Mouse (Mus musculus) MN1 (cell line): ENCODE data around the gene Ube2g1.
A peak's percentile ranks its signal among the peaks of the same experiment; 100 is the strongest.

ENCODE experiments used
- DNase-seq: peaks from one replicate; pipeline ENCODE4 v3.0.0-alpha.2; 2016; ENCODE audit warnings: low spot score

Ube2g1 gene

GRCm38 (mm10) chr11:72606694-72607407 lies at the start of gene Ube2g1:
Gene Ube2g1, plus strand, starts transcription at chr11:72607283.
- peak; percentile 97 for DNase-seq

DNA sequence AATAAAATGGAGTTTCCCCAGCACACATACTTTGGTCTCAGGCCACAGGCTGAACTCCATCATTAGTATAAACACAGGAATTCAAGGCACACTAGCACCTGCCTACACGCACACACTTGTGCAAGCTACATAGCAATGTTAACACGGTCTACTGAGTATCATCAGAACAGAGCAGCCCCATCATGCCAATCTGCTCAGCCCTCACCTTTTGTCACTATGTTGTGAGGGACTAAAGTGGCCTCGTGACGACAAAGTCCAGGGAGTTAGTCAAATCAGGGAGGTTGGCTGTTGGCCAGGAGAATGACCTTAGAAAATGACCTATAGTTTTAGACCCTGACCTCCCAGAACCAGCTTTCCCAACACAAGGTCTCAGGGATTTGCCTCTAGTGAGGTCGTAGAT lies 48.9 kb upstream of the Ube2g1 start:
- DNase-seq, result no peak

DNA sequence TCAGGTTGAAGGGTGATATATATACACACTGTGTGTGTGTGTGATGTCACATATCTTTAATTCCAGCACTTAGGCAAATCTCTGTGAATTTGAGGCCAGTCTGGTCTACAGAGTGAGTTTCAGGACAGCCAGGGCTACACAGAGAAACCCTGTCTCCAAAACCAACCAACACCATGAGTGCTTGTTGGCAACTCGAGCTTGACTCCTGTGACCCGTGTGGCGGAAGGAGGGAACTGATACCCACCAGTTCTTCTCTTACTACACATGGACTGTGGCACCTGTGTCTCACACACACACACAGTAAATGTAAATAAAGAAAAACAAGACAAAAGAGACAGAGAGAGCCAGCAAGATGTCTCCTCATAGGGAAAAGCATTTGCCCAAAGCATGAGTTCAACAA lies 46.4 kb upstream of the Ube2g1 start:
- no peak for DNase-seq

DNA sequence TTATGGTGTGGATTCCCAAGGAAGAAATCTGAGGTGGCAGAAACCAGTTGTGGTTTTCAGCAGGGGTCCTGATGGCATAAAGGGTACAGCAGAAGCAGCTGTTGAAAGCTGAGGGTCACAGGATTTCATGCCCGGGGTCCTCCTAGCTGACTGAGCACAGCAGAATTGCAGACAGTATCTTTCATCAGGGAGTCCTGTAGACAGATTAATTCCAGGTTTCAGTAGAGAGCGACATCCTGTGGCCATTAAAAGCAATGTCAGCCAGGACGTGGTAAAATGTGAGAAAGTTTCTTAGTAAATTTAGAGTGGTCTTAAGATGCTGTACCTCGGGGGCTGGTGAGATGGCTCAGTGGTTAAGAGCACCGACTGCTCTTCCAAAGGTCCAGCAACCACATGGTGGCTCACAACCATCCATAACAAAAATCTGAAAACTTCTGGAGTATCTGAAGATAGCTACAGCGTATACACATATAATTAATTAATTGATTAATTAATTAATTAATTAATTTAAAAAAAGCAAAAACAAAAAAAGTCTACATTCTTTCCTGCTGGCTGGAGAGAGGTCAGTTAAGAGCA lies 42.8 kb upstream of the Ube2g1 start:
- peak; percentile 68 for DNase-seq

DNA sequence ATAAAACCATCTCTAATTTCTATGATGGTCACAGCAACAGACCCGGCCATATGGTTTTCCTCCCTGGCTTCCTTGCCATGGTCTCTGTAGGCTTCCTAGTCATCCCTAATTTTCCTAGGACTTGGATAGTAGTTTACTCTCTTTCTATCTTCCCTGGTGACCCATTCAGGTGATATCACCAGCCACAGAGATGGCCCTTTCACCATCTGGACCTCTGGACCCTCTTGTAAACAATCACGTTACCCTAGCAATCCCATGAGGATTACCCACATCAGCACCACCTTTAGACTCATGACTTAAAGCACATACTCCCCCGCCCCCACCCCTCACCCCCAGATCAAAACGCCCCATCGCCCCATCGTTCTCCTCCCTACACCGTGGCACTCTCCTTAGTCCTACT lies 40.8 kb upstream of the Ube2g1 start:
- DNase-seq, result no peak

GRCm38 (mm10) chr11:72566816-72567338 lies 40.2 kb upstream of the Ube2g1 start:
- DNase-seq, result no peak

- DNase-seq, result no peak
Observed at GRCm38 (mm10) chr11:72569051-72569450, 38.0 kb upstream of the Ube2g1 start.

DNA sequence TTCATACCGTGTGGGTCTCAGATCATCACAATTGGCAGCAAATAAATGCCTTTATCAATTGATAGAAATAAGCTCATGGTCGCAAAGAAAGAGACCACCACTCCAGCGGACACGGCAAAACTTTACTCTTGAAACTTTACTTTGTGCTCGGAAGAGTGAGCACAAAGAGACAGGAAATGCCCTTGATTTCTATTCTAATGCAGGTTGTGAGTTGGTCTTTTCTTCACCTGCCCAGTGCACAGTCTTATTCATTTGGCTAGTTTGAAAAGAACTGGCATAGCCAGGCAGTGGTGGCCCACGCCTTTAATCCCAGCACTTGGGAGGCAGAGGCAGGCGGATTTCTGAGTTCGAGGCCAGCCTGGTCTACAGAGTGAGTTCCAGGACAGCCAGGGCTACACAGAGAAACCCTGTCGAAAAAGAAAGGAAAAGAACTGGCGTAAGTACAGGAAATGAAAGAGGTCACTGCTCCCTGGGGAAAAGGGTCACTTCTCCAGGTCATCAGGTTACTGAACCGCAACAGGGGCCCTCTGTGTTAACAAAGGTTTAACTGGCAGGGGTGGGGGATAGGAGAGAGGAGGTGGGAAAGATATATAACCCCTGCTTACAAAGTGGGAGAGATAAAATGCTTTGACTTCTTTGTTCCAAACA lies 37.3 kb upstream of the Ube2g1 start:
- no peak for DNase-seq

GRCm38 (mm10) chr11:72570319-72570979 lies 36.6 kb upstream of the Ube2g1 start:
- peak; percentile 91 for DNase-seq

GRCm38 (mm10) chr11:72573819-72574218 lies 33.3 kb upstream of the Ube2g1 start:
- DNase-seq, result peak; percentile 26

GRCm38 (mm10) chr11:72576111-72576465 lies 31.0 kb upstream of the Ube2g1 start:
- DNase-seq, result no peak

- no peak for DNase-seq
Observed at GRCm38 (mm10) chr11:72576466-72577351, 30.4 kb upstream of the Ube2g1 start.

GRCm38 (mm10) chr11:72578471-72578870 lies 28.6 kb upstream of the Ube2g1 start:
- DNase-seq, result no peak

DNA sequence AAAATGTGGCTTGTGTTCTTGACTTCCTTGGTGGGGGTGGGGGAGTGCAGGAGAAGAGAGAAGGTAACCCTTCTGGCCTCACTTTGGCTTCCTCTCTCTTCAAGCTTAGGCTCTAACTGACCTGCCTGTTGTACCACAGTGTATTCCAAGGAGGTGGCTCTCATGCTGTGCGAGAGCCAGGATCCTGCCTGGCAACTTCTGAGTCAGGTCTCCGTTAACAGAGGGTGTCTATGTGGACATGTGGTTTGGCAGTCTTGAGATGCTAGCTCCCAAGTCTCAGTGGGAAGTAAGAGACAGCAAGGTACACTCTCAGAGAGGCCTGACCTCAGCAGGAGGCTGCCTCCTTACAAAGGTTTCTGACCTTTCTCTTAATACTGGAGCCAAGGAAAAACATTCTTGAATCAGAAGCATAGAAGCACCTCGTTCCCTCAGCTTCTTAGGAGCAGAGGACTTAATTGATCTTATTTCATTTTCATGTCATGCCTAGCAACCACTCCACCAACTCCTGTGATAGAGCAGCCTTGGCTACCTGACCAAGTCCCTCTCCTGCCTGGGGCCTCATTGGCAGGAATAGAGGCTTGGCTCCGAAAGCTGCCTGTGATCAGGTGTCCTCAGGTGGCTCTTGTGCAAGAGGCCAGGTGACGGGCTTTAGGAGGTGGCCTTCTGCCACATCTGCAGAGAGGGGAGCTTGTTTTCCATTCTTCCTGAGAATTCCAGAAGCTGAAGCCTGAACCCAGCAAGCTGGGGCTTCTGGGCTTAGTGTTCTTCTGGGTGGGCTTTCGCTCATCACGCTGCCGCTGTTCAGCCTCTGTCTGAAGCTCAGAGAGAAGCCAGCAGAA lies 25.3 kb upstream of the Ube2g1 start:
- DNase-seq, result no peak

- no peak for DNase-seq
Observed at GRCm38 (mm10) chr11:72582448-72582705, 24.7 kb upstream of the Ube2g1 start.

DNA sequence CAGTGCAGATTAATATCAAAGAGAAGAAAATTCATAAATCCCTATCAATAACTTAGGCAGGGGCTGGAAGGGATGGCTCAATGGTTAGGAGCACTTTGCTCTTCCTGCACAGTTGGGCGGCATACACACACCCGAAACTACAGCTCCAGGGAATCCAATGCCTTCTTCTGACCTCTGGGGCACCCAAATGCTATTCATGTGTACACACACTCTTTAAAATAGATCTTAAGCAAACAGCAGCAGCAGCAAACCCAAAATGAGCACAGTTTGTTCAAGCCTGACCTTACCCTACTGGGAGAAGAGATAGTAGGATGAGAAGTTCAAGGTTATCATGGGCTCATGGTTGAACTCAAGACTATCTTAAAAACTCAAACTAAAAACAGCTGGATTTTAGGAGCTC lies 24.0 kb upstream of the Ube2g1 start:
- no peak for DNase-seq

DNA sequence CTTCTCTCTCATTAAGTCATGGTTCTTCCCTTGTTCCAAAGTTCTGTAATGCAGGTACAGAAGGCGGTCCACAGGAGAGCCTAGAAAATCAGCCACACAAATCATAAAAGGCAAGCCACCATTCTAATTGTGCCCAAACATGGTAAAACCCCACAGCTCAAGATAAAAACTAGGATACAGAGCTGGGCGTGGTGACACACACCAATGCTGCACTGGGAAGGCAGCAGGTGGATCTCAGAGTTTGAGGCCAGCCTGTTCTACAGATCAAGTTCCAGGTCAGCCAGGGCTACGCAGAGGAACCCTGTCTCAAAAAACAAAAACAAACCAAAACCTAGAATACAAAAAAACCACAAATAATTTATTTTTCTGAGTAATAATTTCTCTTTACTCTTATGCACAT lies 20.5 kb upstream of the Ube2g1 start:
- DNase-seq, result no peak

DNA sequence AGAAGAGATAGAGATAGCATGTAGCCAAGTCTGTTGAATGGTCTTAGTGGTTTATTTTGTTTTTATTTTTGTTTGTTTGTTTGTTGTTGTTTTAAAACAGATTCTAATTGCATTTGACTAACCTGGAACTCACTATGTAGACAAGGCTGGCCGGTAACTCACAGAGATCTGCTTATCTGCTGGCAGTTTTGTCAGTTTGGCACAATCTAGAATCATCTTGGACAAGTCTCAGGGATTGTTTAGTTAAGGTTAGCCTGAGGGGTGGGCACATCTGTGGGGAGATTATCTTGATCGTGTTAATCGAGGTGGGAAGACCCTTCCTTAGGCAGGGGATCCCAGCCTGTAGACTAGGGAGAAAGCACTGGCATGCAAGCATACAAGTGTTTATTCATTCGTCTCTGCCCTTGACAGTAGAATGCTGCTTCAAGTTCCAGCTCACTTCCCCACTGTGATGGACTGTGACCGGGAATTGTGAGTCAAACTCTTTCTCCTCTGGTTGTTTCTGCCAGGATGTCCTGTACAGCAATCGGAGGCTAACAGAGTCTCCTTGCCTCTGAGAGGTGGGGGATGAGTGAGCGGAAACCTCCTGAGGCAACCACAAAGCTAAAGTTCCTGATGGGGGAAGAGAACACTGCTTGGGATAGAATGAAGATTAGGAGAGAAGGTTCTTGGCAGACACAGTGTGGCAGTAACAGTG lies 19.4 kb upstream of the Ube2g1 start:
- no peak for DNase-seq

GRCm38 (mm10) chr11:72595010-72595737 lies 11.9 kb upstream of the Ube2g1 start:
- no peak for DNase-seq

DNA sequence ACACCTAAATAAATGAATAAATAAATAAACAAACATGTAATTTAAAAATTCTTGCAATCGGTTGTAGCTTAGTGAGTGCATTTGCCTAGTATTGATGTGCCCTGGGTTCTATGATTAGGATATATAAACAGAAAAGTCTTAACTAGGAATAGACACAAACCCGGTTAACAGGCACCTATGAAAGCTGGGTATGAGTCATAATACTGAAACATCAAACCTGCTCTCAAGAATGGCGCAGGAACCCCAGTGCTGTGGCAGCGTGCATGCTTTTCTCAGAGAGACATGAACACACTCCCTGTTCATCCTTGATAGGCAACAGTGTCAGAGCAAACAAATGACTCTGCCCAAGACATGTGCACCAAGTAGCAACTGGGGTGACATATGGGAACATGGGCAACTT lies 9.3 kb upstream of the Ube2g1 start:
- DNase-seq, result no peak
